22 mouse cellular contexts compared by ENCODE assay signal in genomic region chr19:53260828-53261227, GRCm38 (mm10). TPM values are rescaled to one million over a fixed set of nuclear protein-coding genes. Genes with fewer than 3 reads are reported as not detected.
DNase-seq lines count a peak whose midpoint lies in the region; ATAC-seq and TF ChIP-seq lines count a peak whose summit lies in the region.
"Had no signal": no experiment of that assay in that cellular context is flagged by ENCODE, and none has a peak within 500 bp of the region (broad histone marks: within the 10 kb centered on the region; RNA-seq: fewer than 3 reads in every experiment).

No protein-coding gene starts in this region.

- TF ChIP-seq POLR2A in cerebellum, adult 2 months (IDR thresholded peaks at IDR 0.05; ENCODE audit: borderline replicate concordance, insufficient read depth, low read length) = no peak

- H3K36me3 ChIP-seq in liver, embryonic 13.5 days = no peaks in the 10 kb centered on the region
- H3K36me3 ChIP-seq: embryonic facial prominence, embryonic 10.5 days; embryonic facial prominence, embryonic 12.5 days; forebrain, embryonic 15.5 days; G1E had no signal

- 68% methylated on average over 4 of the region's 4 CpGs for WGBS in cerebellum, adult 2 months
- 73% methylated on average over 4 of the region's 4 CpGs for WGBS in liver, embryonic 13.5 days (ENCODE audit: insufficient replicate concordance)

- H3K9me3 ChIP-seq in liver, embryonic 13.5 days (replicated peaks) = no peaks in the 10 kb centered on the region
- H3K9me3 ChIP-seq: embryonic facial prominence, embryonic 10.5 days; embryonic facial prominence, embryonic 12.5 days; forebrain, embryonic 13.5 days; forebrain, embryonic 15.5 days; G1E had no signal

- no peak for TF ChIP-seq CTCF in cerebellum, adult 2 months (IDR thresholded peaks at IDR 0.05; ENCODE audit: borderline replicate concordance, insufficient read depth, low read depth, low read length)

- H3K4me3 ChIP-seq in cerebellum, adult 2 months (replicated peaks; ENCODE audit: insufficient read depth, low read depth, low read length) = no peak overlapping the region
- no peak overlapping the region for H3K4me3 ChIP-seq in liver, embryonic 13.5 days (replicated peaks)
- H3K4me3 ChIP-seq: embryonic facial prominence, embryonic 10.5 days; embryonic facial prominence, embryonic 12.5 days; forebrain, embryonic 13.5 days; forebrain, embryonic 15.5 days had no signal

- no peaks in the 10 kb centered on the region for H3K27me3 ChIP-seq in cerebellum, adult 2 months (ENCODE audit: control insufficient read depth, insufficient read depth, low read length)
- H3K27me3 ChIP-seq in liver, embryonic 13.5 days = peaks cover 44% of the 10 kb centered on the region
- H3K27me3 ChIP-seq: CH12.LX; embryonic facial prominence, embryonic 12.5 days; forebrain, embryonic 13.5 days; forebrain, embryonic 15.5 days had no signal

- H3K27ac ChIP-seq in cerebellum, adult 2 months (ENCODE audit: insufficient read depth, low read length) = no peak overlapping the region
- 0 out of 2 replicates have a peak overlapping the region, but pooled peaks have one; percentile 100 for H3K27ac ChIP-seq in liver, embryonic 13.5 days
- H3K27ac ChIP-seq: embryonic facial prominence, embryonic 10.5 days; embryonic facial prominence, embryonic 12.5 days; forebrain, embryonic 13.5 days; forebrain, embryonic 15.5 days had no signal

- no peak overlapping the region for H3K9ac ChIP-seq in liver, embryonic 13.5 days
- H3K9ac ChIP-seq: embryonic facial prominence, embryonic 12.5 days; forebrain, embryonic 13.5 days; forebrain, embryonic 15.5 days; forebrain, postnatal 0 days had no signal

- peaks cover 30% of the 10 kb centered on the region for H3K4me1 ChIP-seq in cerebellum, adult 2 months (ENCODE audit: control insufficient read depth, insufficient read depth, low read length)
- peaks cover 64% of the 10 kb centered on the region for H3K4me1 ChIP-seq in liver, embryonic 13.5 days (replicated peaks)

- no peak overlapping the region for H3K4me2 ChIP-seq in liver, embryonic 13.5 days
- H3K4me2 ChIP-seq: embryonic facial prominence, embryonic 12.5 days; forebrain, embryonic 13.5 days; forebrain, embryonic 15.5 days had no signal

- no peak for ATAC-seq in liver, embryonic 13.5 days (ENCODE audit: low read depth)
- ATAC-seq: activated CD4-positive, CD25-positive, alpha-beta regulatory T cell, adult 4 months; CD4-positive, CD25-positive, alpha-beta regulatory T cell, adult 4 months; forebrain, embryonic 13.5 days; forebrain, embryonic 15.5 days; forebrain, postnatal 0 days; Patski had no signal

- DNase-seq in cerebellum, adult 11-12 months = peak; percentile 38
- no peak for DNase-seq in cerebellum, adult 18-20 months
- peak; percentile 68 to 74 for DNase-seq in cerebellum, postnatal 10 days
- no peak for DNase-seq in cerebellum, adult 2 months
- peak; percentile 86 for DNase-seq in heart, adult 11 months
- DNase-seq in heart, adult 8-10 months (ENCODE audit: low spot score) = no peak
- no peak for DNase-seq in liver, embryonic 13.5 days
- no peak for DNase-seq in liver
- DNase-seq: adrenal gland, adult 8-10 months; adrenal gland, postnatal 14 days; adrenal gland, postnatal 36 days; B cell, adult 2 months; forebrain, postnatal 0 days had no signal

RNA-seq across cellular contexts. Expression of gene Mxi1, which starts 49.5 kb away (rescaled TPM):
- 71.8 and 72.4 TPM in 2 replicates for polyA plus RNA-seq in cerebellum, adult 2 months (2012; rRNA removed)
- 10 to 100 TPM; 38.7 to 49.2 (median 46.0) TPM for total RNA-seq in heart, adult 8-10 months (2022)
- polyA plus RNA-seq in liver, embryonic 13.5 days (2015; fragmentation: Nextera tagmentation; extraction: Ambion mirVana) = 31.0 and 33.3 TPM in 2 replicates

Comparison
In these comparisons a context has a peak if more than half of its experiments do, and no peak if none do; other contexts are left out.
1. DNase-seq: peak in cerebellum, adult 11-12 months (single experiment), cerebellum, postnatal 10 days (2 of 2) and heart, adult 11 months (single experiment); none in cerebellum, adult 18-20 months (0 of 2), cerebellum, adult 2 months (0 of 2), heart, adult 8-10 months (single experiment), liver, embryonic 13.5 days (single experiment) and liver (single experiment).